Mouse (Mus musculus) heart, adult 8-10 months (tissue): ENCODE results near the gene Gbx2. TPM values are rescaled to one million over a fixed set of nuclear protein-coding genes. Genes with fewer than 3 reads are reported as not detected.

Source experiments
- DNase-seq: peaks from one replicate; pipeline ENCODE4 v3.0.0; 2022; ENCODE audit warnings: low spot score
- total RNA-seq, 4 experiments: library from RNA; stranded (reverse); gene quantifications; 2 replicates each; pipeline ENCODE4 v1.2.4; 2022

The Gbx2 gene
- total RNA-seq, 4 experiments from 2014 or later: 0.22 TPM; not detected in 3

GRCm38 (mm10) chr1:89935493-89936348 lies 4.7 kb upstream of the Gbx2 start:
- DNase-seq: no peak

- DNase-seq: no peak
Observed at GRCm38 (mm10) chr1:89934316-89935260, 3.6 kb upstream of the Gbx2 start.

GRCm38 (mm10) chr1:89933786-89934185 lies 2.8 kb upstream of the Gbx2 start:
- DNase-seq: no peak

GRCm38 (mm10) chr1:89933028-89933427 lies 2.0 kb upstream of the Gbx2 start:
- no peak for DNase-seq

- DNase-seq: no peak
Observed at GRCm38 (mm10) chr1:89932616-89933015, 1.6 kb upstream of the Gbx2 start.

GRCm38 (mm10) chr1:89932021-89932423 lies 1.0 kb upstream of the Gbx2 start:
- DNase-seq: no peak

- DNase-seq: no peak
Observed at GRCm38 (mm10) chr1:89930551-89930950, 428 bp downstream of the Gbx2 start.

- DNase-seq: no peak
Observed at GRCm38 (mm10) chr1:89929721-89930505, 1.1 kb downstream of the Gbx2 start.

- DNase-seq: no peak
Observed at GRCm38 (mm10) chr1:89929181-89929580, 1.8 kb downstream of the Gbx2 start.

- no peak for DNase-seq
Observed at GRCm38 (mm10) chr1:89928676-89929075, 2.3 kb downstream of the Gbx2 start.

- no peak for DNase-seq
Observed at GRCm38 (mm10) chr1:89927061-89927661, 3.8 kb downstream of the Gbx2 start.

- no peak for DNase-seq
Observed at GRCm38 (mm10) chr1:89926583-89927060, 4.4 kb downstream of the Gbx2 start.

GRCm38 (mm10) chr1:89925501-89926190 lies 5.3 kb downstream of the Gbx2 start:
- no peak for DNase-seq

- no peak for DNase-seq
Observed at GRCm38 (mm10) chr1:89923642-89924020, 7.3 kb downstream of the Gbx2 start.

GRCm38 (mm10) chr1:89922883-89923641 lies 7.9 kb downstream of the Gbx2 start:
- no peak for DNase-seq

- no peak for DNase-seq
Observed at GRCm38 (mm10) chr1:89922282-89922681, 8.7 kb downstream of the Gbx2 start.

GRCm38 (mm10) chr1:89921806-89922205 lies 9.2 kb downstream of the Gbx2 start:
- DNase-seq: no peak

- no peak for DNase-seq
Observed at GRCm38 (mm10) chr1:89919206-89919605, 11.8 kb downstream of the Gbx2 start.

GRCm38 (mm10) chr1:89918111-89918510 lies 12.9 kb downstream of the Gbx2 start:
- DNase-seq: no peak

GRCm38 (mm10) chr1:89913611-89914010 lies 17.4 kb downstream of the Gbx2 start:
- no peak for DNase-seq
